Comparison of ENCODE assay signal across 9 mouse cellular contexts in genomic region chr7:119427180-119427616, GRCm38 (mm10). TPM values are rescaled to one million over a fixed set of nuclear protein-coding genes. Genes with fewer than 3 reads are reported as not detected.
DNase-seq lines count a peak whose midpoint lies in the region; ATAC-seq and TF ChIP-seq lines count a peak whose summit lies in the region.
"Had no signal": no experiment of that assay in that cellular context is flagged by ENCODE, and none has a peak within 500 bp of the region (broad histone marks: within the 10 kb centered on the region; RNA-seq: fewer than 3 reads in every experiment).

No protein-coding gene starts in this region.

- H3K27me3 ChIP-seq in embryonic facial prominence, embryonic 10.5 days (replicated peaks; ENCODE audit: low read depth, poor library complexity, severe bottlenecking): no peaks in the 10 kb centered on the region
- H3K27me3 ChIP-seq in limb, embryonic 14.5 days (ENCODE audit: control insufficient read depth, insufficient read depth, low read length): no peaks in the 10 kb centered on the region
- H3K27me3 ChIP-seq: heart, embryonic 15.5 days; stomach, embryonic 15.5 days had no signal

- H3K4me2 ChIP-seq in limb, embryonic 14.5 days (replicated peaks; ENCODE audit: low read depth, low read length, severe bottlenecking): no peak overlapping the region
- H3K4me2 ChIP-seq: heart, embryonic 15.5 days; stomach, embryonic 15.5 days had no signal

- no peak for TF ChIP-seq POLR2A in limb, embryonic 14.5 days (IDR thresholded peaks at IDR 0.05; ENCODE audit: borderline replicate concordance, extremely low read depth, insufficient read depth, insufficient read length)

- no peak overlapping the region for H3K9ac ChIP-seq in limb, embryonic 14.5 days (ENCODE audit: low read depth, low read length, severe bottlenecking)
- H3K9ac ChIP-seq: heart, embryonic 15.5 days; stomach, embryonic 15.5 days had no signal

- H3K4me1 ChIP-seq in embryonic facial prominence, embryonic 10.5 days: no peaks in the 10 kb centered on the region
- no peaks in the 10 kb centered on the region for H3K4me1 ChIP-seq in limb, embryonic 14.5 days (ENCODE audit: control insufficient read depth, insufficient read depth, low read length)
- H3K4me1 ChIP-seq: heart, embryonic 15.5 days; stomach, embryonic 15.5 days had no signal

- no peaks in the 10 kb centered on the region for H3K36me3 ChIP-seq in embryonic facial prominence, embryonic 10.5 days (replicated peaks)
- no peaks in the 10 kb centered on the region for H3K36me3 ChIP-seq in limb, embryonic 14.5 days (ENCODE audit: control insufficient read depth, insufficient read depth, low read length)
- H3K36me3 ChIP-seq: heart, embryonic 15.5 days; stomach, embryonic 15.5 days had no signal

- no peak overlapping the region for H3K27ac ChIP-seq in embryonic facial prominence, embryonic 10.5 days (replicated peaks)
- H3K27ac ChIP-seq in limb, embryonic 14.5 days (replicated peaks; ENCODE audit: low read depth, low read length): no peak overlapping the region
- H3K27ac ChIP-seq: heart, embryonic 15.5 days; stomach, embryonic 15.5 days had no signal

- no peak for ATAC-seq in limb, embryonic 14.5 days (ENCODE audit: low FRiP score, low read depth)

- H3K4me3 ChIP-seq in embryonic facial prominence, embryonic 10.5 days: no peak overlapping the region
- H3K4me3 ChIP-seq in limb, embryonic 14.5 days (replicated peaks; ENCODE audit: low read length): no peak overlapping the region
- H3K4me3 ChIP-seq: heart, embryonic 15.5 days; stomach, embryonic 15.5 days had no signal

- peak; percentile 32 for DNase-seq in Muller cell, postnatal 12 days (ENCODE audit: inconsistent ontology term)
- peak; percentile 76 for DNase-seq in adrenal gland, postnatal 14 days
- peak; percentile 44 for DNase-seq in embryonic facial prominence, embryonic 10.5 days (ENCODE audit: low spot score)
- peak; percentile 28 to 51 for DNase-seq in kidney, adult 8-10 months
- peak; percentile 16 for DNase-seq in limb, embryonic 14.5 days (ENCODE audit: low spot score)
- DNase-seq in right cerebral cortex, postnatal 10 days (ENCODE audit: low spot score in 2 of 2): peak; percentile 79 to 85
- no peak for DNase-seq in gastrocnemius, adult 18-20 months (ENCODE audit: low spot score)

- 19% methylated on average over 6 of the region's 6 CpGs for WGBS in embryonic facial prominence, embryonic 10.5 days
- WGBS in limb, embryonic 14.5 days: 21% methylated on average over 6 of the region's 6 CpGs

- H3K9me3 ChIP-seq in embryonic facial prominence, embryonic 10.5 days: no peaks in the 10 kb centered on the region
- no peaks in the 10 kb centered on the region for H3K9me3 ChIP-seq in limb, embryonic 14.5 days (ENCODE audit: control insufficient read depth, low read length)
- H3K9me3 ChIP-seq: heart, embryonic 15.5 days; stomach, embryonic 15.5 days had no signal

RNA-seq across cellular contexts. Expression of gene Gp2, which starts 31.9 kb away (rescaled TPM):
- total RNA-seq in adrenal gland, postnatal 14 days (2021): not detected in 2 replicates
- polyA plus RNA-seq in embryonic facial prominence, embryonic 10.5 days (2016; fragmentation: Nextera tagmentation; extraction: Ambion mirVana): not detected in 2 replicates
- not detected in 2 replicates for polyA plus RNA-seq in limb, embryonic 14.5 days (2012; rRNA removed)
- not detected in 2 replicates for polyA plus RNA-seq in limb, embryonic 14.5 days (2014; fragmentation: Nextera tagmentation; extraction: Ambion mirVana)
- total RNA-seq in gastrocnemius, adult 18-20 months (2021): not detected
- polyA plus RNA-seq: heart, embryonic 15.5 days had no signal

RNA-seq across cellular contexts. Expression of gene Umod, which starts 51.9 kb away (rescaled TPM):
- total RNA-seq in adrenal gland, postnatal 14 days (2021): not detected in 2 replicates
- polyA plus RNA-seq in embryonic facial prominence, embryonic 10.5 days (2016; fragmentation: Nextera tagmentation; extraction: Ambion mirVana): not detected in 2 replicates
- polyA plus RNA-seq in limb, embryonic 14.5 days (2012; rRNA removed): not detected in 2 replicates
- polyA plus RNA-seq in limb, embryonic 14.5 days (2014; fragmentation: Nextera tagmentation; extraction: Ambion mirVana): not detected in 2 replicates
- not detected for total RNA-seq in gastrocnemius, adult 18-20 months (2021)
- polyA plus RNA-seq: heart, embryonic 15.5 days; stomach, embryonic 15.5 days had no signal
